Mouse (Mus musculus) forebrain, embryonic 14.5 days (tissue): ENCODE data around the gene Apba2. TPM values are rescaled to one million over a fixed set of nuclear protein-coding genes. Genes with fewer than 3 reads are reported as not detected.

Source experiments
- ATAC-seq: fragments of 200-750 bp; cut with Nextera tagmentation; 2 replicates; pipeline ENCODE4 v1.8.0; 2017; ENCODE audit warnings: mild to moderate bottlenecking, moderate library complexity
- DNase-seq: peaks from one replicate; pipeline ENCODE4 v3.0.0-alpha.2; 2015; ENCODE audit warnings: low spot score
- H3K27ac ChIP-seq: fragments of 300-500 bp; sonication (generic); 2 replicates; pipeline ENCODE4 v1.5.1; 2014; ENCODE audit warnings: low read depth, mild to moderate bottlenecking, control low read depth, low read length, moderate library complexity
- H3K27me3 ChIP-seq: fragments of 300-500 bp; sonication (generic); replicated peaks from 2 replicates; pipeline ENCODE4 v1.6.1; 2014; ENCODE audit warnings: low read length, control low read depth, mixed read lengths; ENCODE audit not compliant: control insufficient read depth, insufficient read depth
- H3K36me3 ChIP-seq: fragments of 300-500 bp; sonication (generic); 2 replicates; pipeline ENCODE4 v1.6.1; 2014; ENCODE audit warnings: low read length, control low read depth; ENCODE audit not compliant: control insufficient read depth, insufficient read depth
- H3K4me1 ChIP-seq: fragments of 300-500 bp; sonication (generic); 2 replicates; pipeline ENCODE4 v1.6.1; 2014; ENCODE audit warnings: antibody characterized with exemption, low read length, control low read depth; ENCODE audit not compliant: control insufficient read depth, insufficient read depth
- H3K4me2 ChIP-seq: fragments of 300-500 bp; sonication (generic); 2 replicates; pipeline ENCODE4 v1.6.1; 2014; ENCODE audit warnings: mild to moderate bottlenecking, control low read depth, low read length
- H3K4me3 ChIP-seq: fragments of 300-500 bp; sonication (generic); 2 replicates; pipeline ENCODE4 v1.5.1; 2014; ENCODE audit warnings: low read depth, low read length, control low read depth
- H3K9ac ChIP-seq: fragments of 300-500 bp; sonication (generic); 2 replicates; pipeline ENCODE4 v1.6.1; 2014; ENCODE audit warnings: mild to moderate bottlenecking, low read length, control low read depth, moderate library complexity
- H3K9me3 ChIP-seq: fragments of 300-500 bp; sonication (generic); replicated peaks from 2 replicates; pipeline ENCODE4 v1.6.1; 2016; ENCODE audit warnings: low read length, control low read depth, mixed read lengths; ENCODE audit not compliant: control insufficient read depth
- WGBS: fragments of 180-500 bp; shearing (Covaris S2); extraction: QIAGEN DNeasy Blood & Tissue Kit; methylation state at CpG from one replicate; pipeline ENCODE4 v1.1.7; 2014; 5-methylcytosine and 5-hydroxymethylcytosine counted together
- polyA plus RNA-seq: library from polyadenylated mRNA; unstranded; fragments of >200 nt; fragmentation: Nextera tagmentation; extraction: Ambion mirVana; gene quantifications from 2 replicates; pipeline ENCODE4 v1.2.1, GENCODE M21; 2014

Apba2 gene
- polyA plus RNA-seq, 1 experiment from 2014 or later: 113 TPM

GRCm38 (mm10) chr7:64728181-64728591 lies 226.7 kb downstream of the Apba2 start:
- ATAC-seq (peak; percentile 65), DNase-seq (peak; percentile 65)
- H3K9me3 ChIP-seq: no peaks in the 10 kb centered on the region
- no peak overlapping the region for H3K4me2 ChIP-seq
- peaks cover 10% of the 10 kb centered on the region for H3K4me1 ChIP-seq
- peak overlapping the region; percentile 48; the same call in 1 of the 2 replicates for H3K27ac ChIP-seq
- H3K36me3 ChIP-seq: no peaks in the 10 kb centered on the region
- no peak overlapping the region for H3K4me3 ChIP-seq
- H3K27me3 ChIP-seq: no peaks in the 10 kb centered on the region
- no peak overlapping the region for H3K9ac ChIP-seq
- 57% methylated on average over 5 of the region's 5 CpGs for WGBS

DNA sequence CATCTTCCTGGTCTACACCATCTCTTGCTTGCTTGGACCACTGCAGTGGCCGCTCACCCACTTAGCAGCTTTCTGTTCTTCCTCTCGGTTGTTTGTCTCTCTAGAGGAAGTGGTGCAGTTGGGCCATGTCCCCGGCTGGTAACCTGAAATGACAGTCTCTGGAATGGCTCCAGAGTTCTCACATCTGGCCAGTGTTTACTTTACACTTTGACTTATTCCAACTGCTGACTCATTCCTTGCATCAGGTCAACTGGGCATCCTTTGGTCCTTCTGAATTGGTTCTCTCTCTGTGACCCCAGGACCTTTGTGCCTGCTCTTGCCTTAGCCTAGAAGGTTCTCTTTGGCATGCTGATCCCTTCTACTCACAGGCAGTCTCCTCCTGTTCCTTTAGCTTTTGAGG lies 227.3 kb downstream of the Apba2 start:
- ATAC-seq (no peak), DNase-seq (no peak)
- no peak overlapping the region for H3K4me2 ChIP-seq
- H3K4me1 ChIP-seq: peaks cover 10% of the 10 kb centered on the region
- H3K4me3 ChIP-seq: no peak overlapping the region
- 92% methylated on average over 3 of the region's 3 CpGs for WGBS
- no peak overlapping the region for H3K9ac ChIP-seq
- no peaks in the 10 kb centered on the region for H3K36me3 ChIP-seq
- no peak overlapping the region for H3K27ac ChIP-seq
- H3K9me3 ChIP-seq: no peaks in the 10 kb centered on the region
- H3K27me3 ChIP-seq: no peaks in the 10 kb centered on the region

DNA sequence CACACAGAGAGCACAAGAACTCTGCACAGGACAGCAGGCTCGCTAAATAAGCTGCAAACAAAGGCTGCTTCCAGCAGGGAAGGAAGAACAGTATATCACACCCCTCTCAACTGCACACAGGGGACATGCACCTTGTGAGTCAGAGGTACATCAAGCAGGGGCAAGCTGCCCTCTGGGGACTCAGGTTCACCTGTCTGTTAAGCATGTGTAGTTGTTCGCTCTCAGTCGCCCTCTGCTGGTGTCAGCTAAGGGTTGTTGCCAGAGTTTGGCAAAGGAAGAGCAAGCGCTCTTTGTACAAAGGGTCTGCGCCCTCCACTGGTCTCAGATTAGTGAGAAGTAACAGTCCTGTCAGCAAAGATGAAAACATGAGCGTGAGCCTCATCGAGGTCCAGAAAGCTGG lies 228.3 kb downstream of the Apba2 start:
- no peak overlapping the region for H3K4me3 ChIP-seq
- DNase-seq (peak; percentile 86), ATAC-seq (peak; percentile 51)
- WGBS: 23% methylated on average over 7 of the region's 7 CpGs
- H3K4me2 ChIP-seq: no peak overlapping the region
- H3K9me3 ChIP-seq: no peaks in the 10 kb centered on the region
- H3K27ac ChIP-seq: no peak overlapping the region
- H3K27me3 ChIP-seq: no peaks in the 10 kb centered on the region
- peaks cover 10% of the 10 kb centered on the region for H3K4me1 ChIP-seq
- no peak overlapping the region for H3K9ac ChIP-seq
- no peaks in the 10 kb centered on the region for H3K36me3 ChIP-seq

DNA sequence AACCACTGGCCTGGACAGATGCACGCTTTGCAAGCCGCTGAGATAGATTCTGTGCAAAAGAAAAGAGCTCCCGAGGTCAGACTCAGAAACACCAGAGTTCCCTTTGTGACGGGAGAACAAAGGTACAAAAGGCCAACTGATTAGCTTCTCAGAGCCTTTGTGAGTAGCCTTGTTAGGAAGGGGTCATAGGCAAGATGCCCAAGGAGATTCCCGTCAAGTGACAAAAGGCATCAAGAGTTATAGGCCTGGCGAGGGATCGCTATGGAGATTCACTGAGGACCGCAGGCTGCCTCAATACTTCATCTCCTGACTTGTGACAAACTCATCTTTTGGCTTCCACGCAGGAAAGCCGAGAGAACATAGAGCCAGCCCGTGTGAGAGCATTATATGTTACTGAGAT lies 237.6 kb downstream of the Apba2 start:
- peaks cover 19% of the 10 kb centered on the region for H3K36me3 ChIP-seq
- no peak overlapping the region for H3K9ac ChIP-seq
- DNase-seq (no peak), ATAC-seq (no peak)
- no peak overlapping the region for H3K27ac ChIP-seq
- no peak overlapping the region for H3K4me2 ChIP-seq
- H3K4me1 ChIP-seq: no peaks in the 10 kb centered on the region
- H3K4me3 ChIP-seq: no peak overlapping the region
- no peaks in the 10 kb centered on the region for H3K27me3 ChIP-seq
- no peaks in the 10 kb centered on the region for H3K9me3 ChIP-seq
- 11% methylated on average over 11 of the region's 11 CpGs for WGBS

GRCm38 (mm10) chr7:64741333-64742307 lies 240.1 kb downstream of the Apba2 start:
- Histone ChIP-seq H3K4me2 (no peak overlapping the region), H3K27me3 (no peaks in the 10 kb centered on the region), H3K9ac (no peak overlapping the region), H3K9me3 (no peaks in the 10 kb centered on the region), H3K4me3 (no peak overlapping the region), H3K36me3 (peaks cover 41% of the 10 kb centered on the region), H3K27ac (no peak overlapping the region), H3K4me1 (no peaks in the 10 kb centered on the region)
- WGBS: 25% methylated on average over 8 of the region's 8 CpGs
- ATAC-seq: peak; percentile 92
- DNase-seq: peak; percentile 95

DNA sequence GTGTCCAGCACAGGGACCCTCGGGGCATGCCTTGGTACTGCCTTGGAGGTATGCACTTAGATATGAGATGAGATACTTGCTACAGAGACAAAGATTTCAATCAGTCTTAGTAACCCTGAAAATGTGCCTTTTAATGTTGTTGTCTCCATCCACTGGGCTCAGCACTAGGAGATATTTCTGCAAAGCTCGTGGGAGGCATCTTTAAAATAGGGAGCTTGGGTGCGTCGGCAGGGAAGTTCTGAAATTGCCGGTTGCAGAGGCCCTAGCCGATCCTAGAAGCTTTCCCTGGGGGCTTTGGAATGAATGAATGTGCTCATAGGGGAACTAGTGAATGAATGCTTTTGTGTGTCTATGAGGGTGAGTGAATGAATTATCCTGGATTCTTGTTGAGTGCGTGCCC lies 242.1 kb downstream of the Apba2 start:
- no peaks in the 10 kb centered on the region for H3K9me3 ChIP-seq
- no peak overlapping the region for H3K4me2 ChIP-seq
- H3K9ac ChIP-seq: no peak overlapping the region
- no peak overlapping the region for H3K4me3 ChIP-seq
- no peak for DNase-seq
- peaks cover 43% of the 10 kb centered on the region for H3K36me3 ChIP-seq
- no peaks in the 10 kb centered on the region for H3K27me3 ChIP-seq
- ATAC-seq: no peak
- 91% methylated on average over 7 of the region's 7 CpGs for WGBS
- no peaks in the 10 kb centered on the region for H3K4me1 ChIP-seq
- H3K27ac ChIP-seq: no peak overlapping the region

- no peaks in the 10 kb centered on the region for H3K9me3 ChIP-seq
- no peak overlapping the region for H3K9ac ChIP-seq
- H3K27ac ChIP-seq: no peak overlapping the region
- ATAC-seq (peak; percentile 84), DNase-seq (peak; percentile 87)
- H3K4me2 ChIP-seq: no peak overlapping the region
- H3K27me3 ChIP-seq: no peaks in the 10 kb centered on the region
- H3K4me3 ChIP-seq: no peak overlapping the region
- H3K4me1 ChIP-seq: no peaks in the 10 kb centered on the region
- peaks cover 35% of the 10 kb centered on the region for H3K36me3 ChIP-seq
- 32% methylated on average over 5 of the region's 5 CpGs for WGBS
Measured at GRCm38 (mm10) chr7:64751465-64751864, 250.0 kb downstream of the Apba2 start.

DNA sequence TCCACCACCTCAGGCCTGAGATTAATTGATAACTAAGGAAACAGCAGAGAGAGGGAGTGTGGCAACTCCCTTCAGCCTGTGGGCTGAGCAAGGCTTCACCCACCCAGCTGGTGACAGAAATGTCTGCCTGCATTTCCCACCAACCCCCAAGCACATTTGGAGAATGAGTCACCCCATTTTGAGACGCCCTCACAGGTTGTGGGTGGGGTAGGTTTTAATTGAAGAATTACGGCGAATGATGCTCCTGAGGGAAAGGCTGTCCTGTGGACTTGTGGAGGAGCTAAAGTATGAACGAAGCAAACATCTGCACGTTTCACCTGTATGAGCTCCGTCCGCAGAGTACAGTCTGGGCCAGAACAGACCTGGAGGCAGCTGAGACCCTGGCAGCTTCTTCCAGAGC lies 250.6 kb downstream of the Apba2 start:
- WGBS: 92% methylated on average over 7 of the region's 7 CpGs

DNA sequence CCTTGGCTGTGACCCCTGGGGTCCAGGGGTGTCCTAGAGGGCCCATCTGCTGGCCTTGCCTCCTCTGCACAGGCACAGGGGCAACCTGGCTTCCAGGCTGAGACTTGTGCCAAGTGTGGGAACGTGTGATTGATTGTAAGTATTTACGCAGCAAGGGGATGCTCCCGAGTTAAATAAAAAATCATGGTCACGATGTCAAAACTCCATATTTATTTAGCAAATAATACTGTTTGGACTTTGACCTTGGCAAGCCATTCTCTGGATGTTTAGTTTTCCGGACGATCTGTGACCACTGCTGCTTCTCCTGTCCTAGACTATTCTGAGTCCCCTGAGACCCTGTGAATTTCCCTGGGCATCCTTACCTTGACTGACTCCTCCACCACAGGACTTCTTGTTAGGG lies 252.2 kb downstream of the Apba2 start:
- ATAC-seq: no peak
- no peak overlapping the region for H3K4me3 ChIP-seq
- no peaks in the 10 kb centered on the region for H3K9me3 ChIP-seq
- no peak for DNase-seq
- no peak overlapping the region for H3K27ac ChIP-seq
- 84% methylated on average over 6 of the region's 6 CpGs for WGBS
- H3K36me3 ChIP-seq: peaks cover 22% of the 10 kb centered on the region; the same call in 1 of the 2 replicates
- no peak overlapping the region for H3K9ac ChIP-seq
- H3K27me3 ChIP-seq: no peaks in the 10 kb centered on the region
- H3K4me2 ChIP-seq: no peak overlapping the region
- H3K4me1 ChIP-seq: no peaks in the 10 kb centered on the region

More for the DNA sequence above, 250.6 kb downstream of the Apba2 start:
- H3K4me3 ChIP-seq: no peak overlapping the region
- H3K9ac ChIP-seq: no peak overlapping the region
- ATAC-seq (no peak), DNase-seq (no peak)
- H3K36me3 ChIP-seq: peaks cover 33% of the 10 kb centered on the region
- no peak overlapping the region for H3K27ac ChIP-seq
- no peak overlapping the region for H3K4me2 ChIP-seq
- no peaks in the 10 kb centered on the region for H3K27me3 ChIP-seq
- H3K4me1 ChIP-seq: no peaks in the 10 kb centered on the region
- no peaks in the 10 kb centered on the region for H3K9me3 ChIP-seq
